Mouse (Mus musculus) adrenal gland, adult (tissue): Measurements from ENCODE around the gene Tubgcp4.
A peak's percentile ranks its signal among the peaks of the same experiment; 100 is the strongest.

Experiments
- DNase-seq, 2 experiments: peaks; one replicate each; pipeline ENCODE4 v3.0.0; 2022 to 2023; ENCODE audit warnings: low spot score in 1 of 2; ENCODE audit not compliant: inconsistent age in 2 of 2

The Tubgcp4 gene

DNA sequence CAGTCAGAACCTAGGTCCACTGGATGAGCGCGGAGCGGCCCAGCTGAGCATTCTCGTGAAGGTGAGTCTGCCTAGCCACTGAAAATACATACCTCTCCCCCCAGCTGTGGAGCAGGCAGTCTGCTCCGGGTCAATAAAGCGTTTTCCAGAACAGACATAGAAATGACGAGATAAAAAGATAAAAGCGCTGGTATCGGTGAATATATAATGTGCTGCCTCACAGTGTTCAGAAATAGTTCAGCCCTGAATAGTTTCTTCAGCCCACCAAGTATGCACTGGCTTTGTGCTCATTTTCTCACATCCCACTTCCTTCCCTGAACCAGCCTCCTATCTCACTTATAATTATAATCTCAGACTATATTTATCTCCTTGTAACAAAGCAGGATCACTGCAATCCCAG is 25.0 kb downstream of the Tubgcp4 start:
- DNase-seq, result no peak

DNA sequence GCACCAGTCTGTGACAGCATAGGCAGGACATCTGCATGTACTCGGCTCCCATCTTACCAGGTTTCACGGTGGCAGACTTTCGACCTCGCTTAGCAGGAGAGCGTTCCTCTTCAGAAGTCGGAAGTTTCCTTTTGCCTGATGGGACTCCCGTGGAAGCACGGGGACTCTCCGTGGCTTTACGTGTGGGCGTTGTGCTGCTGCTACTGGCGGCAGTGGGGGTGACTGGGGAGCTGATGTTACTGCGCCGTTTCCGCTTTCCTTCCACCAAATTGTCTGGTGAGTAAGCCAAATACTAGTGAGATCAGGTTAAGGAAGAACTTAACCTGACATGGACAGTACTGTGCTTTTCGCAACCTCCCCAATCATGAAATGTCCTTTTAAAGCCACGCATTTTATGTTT is 33.8 kb downstream of the Tubgcp4 start:
- no peak for DNase-seq

DNA sequence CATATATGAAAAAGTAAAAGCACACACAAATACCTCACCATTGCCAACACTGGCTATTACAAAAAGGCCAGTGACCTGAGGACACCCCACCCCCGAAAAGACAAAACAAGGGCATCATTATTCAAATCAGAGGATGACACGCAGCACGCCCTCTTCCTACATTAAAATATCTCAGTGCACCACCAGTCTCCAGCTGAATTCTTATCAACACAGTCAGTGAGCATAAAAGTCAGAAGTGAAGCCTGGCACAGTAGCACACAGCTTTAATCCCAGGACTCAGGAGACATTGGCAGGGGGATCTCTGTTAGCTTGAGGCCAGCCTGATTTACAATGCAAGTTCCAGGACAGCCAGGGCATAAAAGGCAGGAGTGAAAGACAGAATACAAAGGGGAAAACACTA is 36.1 kb downstream of the Tubgcp4 start:
- no peak for DNase-seq

DNA sequence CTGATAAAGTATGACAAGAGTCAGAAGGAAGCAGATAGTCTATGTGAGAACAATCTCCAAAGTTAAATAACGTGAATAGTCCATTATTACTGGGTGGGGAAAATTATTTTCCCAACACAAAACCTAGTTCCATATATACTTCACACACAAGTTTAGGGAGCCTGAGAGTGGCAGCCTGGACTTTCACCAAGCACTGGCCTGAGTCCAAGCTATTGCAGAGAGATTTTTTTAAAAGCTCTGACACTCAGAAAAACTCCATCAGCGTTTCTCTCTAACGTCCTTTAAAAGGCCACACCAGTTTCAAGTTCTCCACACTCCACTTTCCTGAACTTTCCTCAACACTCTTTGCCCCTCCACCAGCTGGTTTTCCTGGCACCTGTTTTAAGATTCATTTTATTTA is 44.0 kb downstream of the Tubgcp4 start:
- no peak for DNase-seq

DNA sequence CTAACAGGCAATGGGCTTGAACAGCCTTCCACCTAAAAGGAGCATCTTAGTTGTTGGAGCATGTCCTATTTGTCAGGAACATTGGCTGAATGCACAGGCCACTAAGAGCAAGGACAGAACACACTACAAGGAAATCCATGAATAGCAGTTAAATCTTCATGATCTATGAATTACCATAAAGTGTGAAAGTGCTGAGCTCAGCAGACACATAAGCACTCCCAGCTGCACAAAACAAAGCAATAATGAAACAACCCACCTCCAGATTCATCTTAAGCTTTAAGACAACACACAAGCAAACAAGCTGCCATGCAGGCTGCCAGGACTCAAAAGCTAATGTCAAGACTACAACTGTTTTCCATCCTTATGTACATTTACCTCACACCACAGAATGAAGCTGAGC is 48.7 kb downstream of the Tubgcp4 start:
- no peak for DNase-seq

DNA sequence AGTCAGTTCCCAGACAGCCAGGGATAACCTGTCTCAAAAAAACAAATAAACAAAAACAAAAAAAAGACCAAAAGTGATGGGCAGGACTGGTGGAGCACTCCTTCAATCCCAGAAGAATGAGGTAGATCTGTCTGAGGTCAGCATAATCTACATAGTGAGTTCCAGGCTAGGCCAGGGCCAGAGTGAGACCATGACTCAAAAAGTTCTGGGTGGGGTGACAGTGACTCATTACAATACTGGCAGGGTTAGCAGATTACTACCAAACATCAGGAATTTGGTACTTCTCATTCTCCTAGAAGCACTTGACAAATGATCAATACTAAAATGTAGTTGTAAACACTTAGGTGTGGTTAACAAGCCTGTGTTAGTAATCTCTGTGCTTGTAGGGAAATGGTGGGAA is 49.5 kb downstream of the Tubgcp4 start:
- peak; percentile 38 to 71 for DNase-seq

DNA sequence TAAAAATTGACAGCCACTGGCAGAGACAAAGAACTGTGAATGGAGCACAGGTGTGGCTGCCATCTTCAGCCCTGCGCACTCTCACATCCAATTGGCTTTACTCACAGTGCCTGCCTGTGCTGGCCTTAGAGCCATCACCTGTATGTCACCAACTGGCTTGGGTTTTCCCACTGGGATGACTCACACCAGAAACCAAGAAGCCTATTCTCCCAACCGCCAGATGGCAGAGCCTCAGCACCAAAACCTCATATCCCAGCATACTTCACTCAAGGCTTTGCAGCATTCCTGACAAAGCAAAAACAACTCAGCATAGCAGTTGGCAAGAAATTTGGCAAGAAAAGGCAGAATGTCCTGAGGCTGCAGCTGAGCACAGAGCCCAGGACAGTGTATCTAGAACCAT is 52.6 kb downstream of the Tubgcp4 start:
- peak; percentile 78 to 89 for DNase-seq

DNA sequence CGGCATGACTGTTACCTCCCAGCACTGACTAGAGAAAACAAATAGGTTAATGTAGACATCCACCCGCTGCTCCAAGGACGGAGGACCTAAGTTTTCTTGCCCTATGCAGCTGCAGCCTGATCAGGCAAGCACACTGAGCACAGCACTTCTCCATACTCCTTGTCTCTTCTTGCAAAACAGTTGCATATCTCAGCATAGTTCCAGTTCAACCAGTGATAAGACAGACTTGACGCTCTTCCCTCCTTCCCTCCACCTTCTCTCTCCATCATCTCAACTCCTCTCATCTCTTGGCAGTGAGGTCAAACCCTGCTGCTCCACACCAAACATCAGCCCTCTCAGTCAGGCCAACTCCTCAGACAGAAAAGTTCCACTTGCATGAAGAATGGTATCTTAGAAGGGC is 57.7 kb downstream of the Tubgcp4 start:
- no peak for DNase-seq

DNA sequence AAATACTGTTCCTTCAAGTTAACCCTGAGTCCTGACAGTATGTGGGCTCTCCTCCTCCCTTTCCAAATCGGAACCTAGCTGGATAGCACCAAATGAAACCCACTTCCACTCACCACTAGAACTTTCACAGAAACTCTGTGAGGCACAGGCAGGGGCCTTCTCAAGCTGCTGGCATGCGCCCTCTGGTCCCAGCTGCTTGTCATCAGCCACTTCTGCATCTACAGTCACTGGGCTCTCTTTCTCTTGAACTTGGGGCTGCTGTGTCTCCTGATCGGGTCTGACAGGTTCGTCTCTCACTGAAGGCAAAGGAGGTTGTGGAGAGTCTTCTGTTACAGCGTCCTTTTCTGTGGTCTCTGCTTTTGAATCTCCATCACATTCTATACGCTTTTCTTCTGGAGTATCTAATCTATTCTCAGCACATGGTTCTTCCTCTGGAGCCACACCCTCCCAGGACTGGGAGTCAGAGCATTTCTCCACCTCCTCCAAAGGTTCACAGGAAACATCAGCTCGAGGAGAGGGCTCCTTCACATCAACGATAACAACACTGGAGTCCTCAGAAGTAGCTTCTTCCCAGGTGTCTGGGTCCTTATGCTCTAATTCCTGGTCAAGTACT is 65.1 kb downstream of the Tubgcp4 start:
- DNase-seq, result no peak

DNA sequence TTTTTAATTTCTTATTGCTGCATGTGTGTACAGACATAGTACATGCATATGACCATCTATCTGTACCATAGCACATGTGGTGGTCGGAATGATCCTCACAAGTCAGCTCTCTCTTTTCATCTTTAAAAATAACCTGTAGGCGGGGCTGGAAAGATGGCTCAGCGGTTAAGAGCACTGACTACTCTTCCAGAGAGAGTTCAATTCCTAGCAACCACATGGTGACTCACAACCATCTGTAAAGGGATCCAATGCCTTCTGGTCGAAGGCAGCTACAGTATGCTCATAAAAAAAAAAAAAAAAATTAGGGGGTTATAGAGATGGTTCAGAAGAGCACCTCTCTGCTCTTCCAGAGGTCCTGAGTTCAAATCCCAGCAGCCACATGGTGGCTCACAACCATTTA is 69.0 kb downstream of the Tubgcp4 start:
- no peak for DNase-seq

DNA sequence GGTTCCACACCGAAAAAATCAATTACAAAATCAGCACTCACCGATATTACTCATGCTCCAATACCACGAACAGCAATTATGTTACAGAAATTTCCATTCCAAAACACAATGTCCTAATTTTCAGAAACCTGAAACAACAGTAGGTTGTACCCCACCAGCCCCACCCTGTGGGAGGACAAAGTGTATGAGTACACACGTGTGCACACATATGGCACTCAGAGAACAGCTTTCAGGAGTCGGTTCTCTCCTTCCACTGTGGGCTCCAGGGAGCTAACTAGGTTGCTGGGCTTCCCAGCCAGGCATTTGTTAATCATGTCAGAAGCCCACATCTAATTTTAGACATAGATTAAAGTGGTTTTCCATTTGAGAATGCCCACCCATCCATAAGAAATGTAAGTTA is 73.6 kb downstream of the Tubgcp4 start:
- no peak for DNase-seq
